Mouse (Mus musculus): Measurements from ENCODE around the gene Zfhx3. TPM values are rescaled to one million over a fixed set of nuclear protein-coding genes. Genes with fewer than 3 reads are reported as not detected.

The Zfhx3 gene
- total and polyA plus RNA-seq, 2 experiments from 2014 or later = 14.9 to 15.3 TPM

DNA sequence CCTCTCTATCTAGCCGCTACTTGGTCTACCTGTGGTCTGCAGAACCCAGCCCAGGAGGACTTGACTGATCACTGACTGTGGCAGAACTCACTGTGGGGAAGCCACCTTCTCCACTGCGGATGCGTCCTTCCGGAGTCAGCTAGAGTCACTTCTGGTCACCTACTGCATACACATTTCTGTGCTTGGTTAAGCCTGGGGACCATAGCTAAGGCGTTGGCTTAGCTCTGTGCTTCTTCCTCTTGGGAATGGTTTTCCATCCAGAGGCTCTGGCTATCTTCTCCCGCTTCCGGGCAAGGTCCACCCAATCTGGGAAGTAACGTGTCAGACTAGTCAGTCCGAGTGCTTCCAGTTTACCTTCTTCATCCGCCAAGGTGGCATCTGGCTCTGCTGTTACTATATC, 56.4 kb downstream of the Zfhx3 start:
- Histone ChIP-seq H3K27ac (no peak overlapping the region), H3K4me1 (ENCODE audit: insufficient read depth, low read length) (no peaks in the 10 kb centered on the region), H3K4me2 (ENCODE audit: low read depth, low read length) (no peak overlapping the region), H3K9me3 (ENCODE audit: low read length) (no peaks in the 10 kb centered on the region), H3K36me3 (ENCODE audit: insufficient read depth, low read length) (no peaks in the 10 kb centered on the region), H3K9ac (replicated peaks; ENCODE audit: low read length) (no peak overlapping the region), H3K4me3 (ENCODE audit: low read length) (no peak overlapping the region), H3K27me3 (ENCODE audit: insufficient read depth, low read length) (0 out of 2 replicates have a peak, but pooled peaks cover 3% of the 10 kb centered on the region)
- no peak for ATAC-seq
- no peak for TF ChIP-seq CTCF (IDR thresholded peaks at IDR 0.05; ENCODE audit: low read depth)
- no peak for DNase-seq (ENCODE audit: low spot score)
- 94% methylated on average over 10 of the region's 10 CpGs for WGBS

- no peak for ATAC-seq
- 74% methylated on average over 11 of the region's 11 CpGs for WGBS
- H3K36me3 ChIP-seq (ENCODE audit: insufficient read depth, low read length) = no peaks in the 10 kb centered on the region
- H3K27ac ChIP-seq = no peak overlapping the region
- H3K4me3 ChIP-seq (ENCODE audit: low read length) = no peak overlapping the region
- H3K9ac ChIP-seq (replicated peaks; ENCODE audit: low read length) = no peak overlapping the region
- H3K27me3 ChIP-seq (ENCODE audit: insufficient read depth, low read length) = no peaks in the 10 kb centered on the region
- H3K9me3 ChIP-seq (ENCODE audit: low read length) = no peaks in the 10 kb centered on the region
- DNase-seq (ENCODE audit: low spot score) = no peak
- no peak overlapping the region for H3K4me2 ChIP-seq (ENCODE audit: low read depth, low read length)
- H3K4me1 ChIP-seq (ENCODE audit: insufficient read depth, low read length) = no peaks in the 10 kb centered on the region
- no peak for TF ChIP-seq CTCF (IDR thresholded peaks at IDR 0.05; ENCODE audit: low read depth)
Observed at GRCm38 (mm10) chr8:108011516-108011915, 69.1 kb downstream of the Zfhx3 start.

DNA sequence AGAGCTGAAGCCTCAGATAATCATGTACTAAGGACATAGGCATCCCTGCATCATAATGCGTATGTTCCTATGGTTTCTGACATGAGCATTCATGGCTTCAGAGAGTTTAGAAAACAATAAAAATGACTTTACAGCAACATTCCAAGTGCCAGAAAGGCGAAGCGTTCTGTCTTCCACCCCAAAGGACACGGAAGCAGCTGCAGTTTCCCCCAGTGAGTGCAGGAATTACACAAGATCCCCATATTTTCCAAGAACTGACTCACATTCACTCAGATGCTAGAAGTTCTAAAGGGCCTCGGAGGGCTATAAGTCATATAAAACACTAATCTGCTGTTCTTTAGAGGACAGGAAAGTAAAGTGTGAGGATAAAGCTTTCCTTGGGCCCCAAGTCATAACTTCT, 75.3 kb downstream of the Zfhx3 start:
- H3K9me3 ChIP-seq (ENCODE audit: low read length) = no peaks in the 10 kb centered on the region
- ATAC-seq (no peak), DNase-seq (ENCODE audit: low spot score) (no peak)
- no peak overlapping the region for H3K27ac ChIP-seq
- no peak overlapping the region for H3K9ac ChIP-seq (replicated peaks; ENCODE audit: low read length)
- 84% methylated on average over 5 of the region's 5 CpGs for WGBS
- no peaks in the 10 kb centered on the region for H3K27me3 ChIP-seq (ENCODE audit: insufficient read depth, low read length)
- TF ChIP-seq CTCF (IDR thresholded peaks at IDR 0.05; ENCODE audit: low read depth) = no peak
- no peaks in the 10 kb centered on the region for H3K36me3 ChIP-seq (ENCODE audit: insufficient read depth, low read length)
- no peaks in the 10 kb centered on the region for H3K4me1 ChIP-seq (ENCODE audit: insufficient read depth, low read length)
- H3K4me3 ChIP-seq (ENCODE audit: low read length) = no peak overlapping the region
- H3K4me2 ChIP-seq (ENCODE audit: low read depth, low read length) = no peak overlapping the region

DNA sequence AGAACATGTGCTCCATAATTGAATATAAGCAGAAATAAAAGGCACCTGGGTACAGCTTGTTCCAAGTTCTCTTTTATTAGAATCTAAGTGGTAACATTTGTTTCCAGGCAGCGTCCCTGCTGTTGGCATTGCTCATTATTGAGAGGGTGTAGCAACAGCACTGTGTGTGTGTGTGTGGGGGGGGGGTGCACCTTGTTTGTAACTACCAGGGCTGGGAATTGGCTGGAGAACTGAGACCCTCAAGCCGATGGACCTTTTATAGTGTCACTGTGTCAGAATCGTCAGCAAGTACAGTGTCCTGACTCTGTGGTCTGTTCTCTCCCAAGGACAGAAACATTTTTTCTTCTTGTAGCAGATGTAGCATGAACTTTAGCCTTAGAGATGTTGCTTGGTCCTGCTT, 77.2 kb downstream of the Zfhx3 start:
- 71% methylated on average over 3 of the region's 3 CpGs for WGBS
- H3K9ac ChIP-seq (replicated peaks; ENCODE audit: low read length) = no peak overlapping the region
- H3K4me1 ChIP-seq (ENCODE audit: insufficient read depth, low read length) = no peaks in the 10 kb centered on the region
- ATAC-seq (no peak), DNase-seq (ENCODE audit: low spot score) (no peak)
- no peak for TF ChIP-seq CTCF (IDR thresholded peaks at IDR 0.05; ENCODE audit: low read depth)
- no peaks in the 10 kb centered on the region for H3K36me3 ChIP-seq (ENCODE audit: insufficient read depth, low read length)
- no peaks in the 10 kb centered on the region for H3K27me3 ChIP-seq (ENCODE audit: insufficient read depth, low read length)
- H3K4me2 ChIP-seq (ENCODE audit: low read depth, low read length) = no peak overlapping the region
- no peak overlapping the region for H3K4me3 ChIP-seq (ENCODE audit: low read length)
- no peak overlapping the region for H3K27ac ChIP-seq
- no peaks in the 10 kb centered on the region for H3K9me3 ChIP-seq (ENCODE audit: low read length)

DNA sequence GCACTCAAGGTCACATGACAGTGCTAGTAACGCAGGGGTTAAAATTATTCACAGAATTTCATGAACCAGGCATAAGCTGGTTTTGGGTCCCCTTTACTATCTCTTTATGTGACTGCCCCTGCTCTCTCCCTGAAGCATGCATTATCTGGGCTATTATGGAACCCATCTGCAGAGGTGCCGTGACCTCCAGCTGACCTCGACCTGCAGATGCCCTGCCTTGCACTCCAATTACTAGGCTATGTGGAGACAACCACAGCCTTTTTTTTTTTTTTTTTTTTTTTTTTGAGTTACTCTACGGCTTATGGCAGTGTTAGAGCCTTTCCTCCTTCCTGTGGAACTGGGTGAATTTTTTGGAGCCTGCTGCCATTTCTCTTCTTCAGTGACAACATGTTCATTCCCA, 80.0 kb downstream of the Zfhx3 start:
- H3K36me3 ChIP-seq (ENCODE audit: insufficient read depth, low read length) = no peaks in the 10 kb centered on the region
- no peak overlapping the region for H3K27ac ChIP-seq
- no peaks in the 10 kb centered on the region for H3K27me3 ChIP-seq (ENCODE audit: insufficient read depth, low read length)
- H3K9ac ChIP-seq (replicated peaks; ENCODE audit: low read length) = no peak overlapping the region
- no peak for TF ChIP-seq CTCF (IDR thresholded peaks at IDR 0.05; ENCODE audit: low read depth)
- DNase-seq (ENCODE audit: low spot score) = no peak
- no peak for ATAC-seq
- H3K9me3 ChIP-seq (ENCODE audit: low read length) = no peaks in the 10 kb centered on the region
- no peaks in the 10 kb centered on the region for H3K4me1 ChIP-seq (ENCODE audit: insufficient read depth, low read length)
- no peak overlapping the region for H3K4me3 ChIP-seq (ENCODE audit: low read length)
- 68% methylated on average over 4 of the region's 4 CpGs for WGBS
- no peak overlapping the region for H3K4me2 ChIP-seq (ENCODE audit: low read depth, low read length)

GRCm38 (mm10) chr8:108024331-108024730, 81.9 kb downstream of the Zfhx3 start:
- DNase-seq (ENCODE audit: low spot score) (no peak), ATAC-seq (no peak)
- Histone ChIP-seq H3K9me3 (ENCODE audit: low read length) (no peaks in the 10 kb centered on the region), H3K27ac (no peak overlapping the region), H3K4me3 (ENCODE audit: low read length) (no peak overlapping the region), H3K4me1 (ENCODE audit: insufficient read depth, low read length) (no peaks in the 10 kb centered on the region), H3K36me3 (ENCODE audit: insufficient read depth, low read length) (no peaks in the 10 kb centered on the region), H3K27me3 (ENCODE audit: insufficient read depth, low read length) (no peaks in the 10 kb centered on the region), H3K9ac (replicated peaks; ENCODE audit: low read length) (no peak overlapping the region), H3K4me2 (ENCODE audit: low read depth, low read length) (no peak overlapping the region)
- 57% methylated on average over 4 of the region's 4 CpGs for WGBS
- TF ChIP-seq CTCF (IDR thresholded peaks at IDR 0.05; ENCODE audit: low read depth) = no peak

DNA sequence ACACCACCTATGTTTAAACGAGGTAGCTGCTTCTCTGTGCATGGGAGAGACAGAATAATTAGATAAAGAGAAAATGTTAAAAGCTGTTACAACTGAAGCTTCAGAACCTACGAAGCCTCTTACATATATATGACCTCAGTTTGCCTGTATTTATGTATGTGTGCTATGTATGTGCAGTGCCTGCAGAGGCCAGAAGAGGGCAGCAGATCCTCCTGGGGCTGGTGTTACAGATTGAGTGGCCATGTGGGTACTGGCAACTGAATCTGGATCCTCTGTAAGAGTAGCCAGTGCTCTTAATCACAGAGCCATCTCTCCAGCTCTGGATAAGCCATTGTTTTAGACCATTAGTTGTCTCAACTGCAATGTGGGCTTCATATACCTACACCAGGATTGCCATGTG, 82.8 kb downstream of the Zfhx3 start:
- DNase-seq (ENCODE audit: low spot score) = no peak
- no peak overlapping the region for H3K4me3 ChIP-seq (ENCODE audit: low read length)
- no peak for ATAC-seq
- 83% methylated on average over 2 of the region's 2 CpGs for WGBS
- no peak overlapping the region for H3K9ac ChIP-seq (replicated peaks; ENCODE audit: low read length)
- no peaks in the 10 kb centered on the region for H3K27me3 ChIP-seq (ENCODE audit: insufficient read depth, low read length)
- no peaks in the 10 kb centered on the region for H3K9me3 ChIP-seq (ENCODE audit: low read length)
- H3K4me1 ChIP-seq (ENCODE audit: insufficient read depth, low read length) = no peaks in the 10 kb centered on the region
- TF ChIP-seq CTCF (IDR thresholded peaks at IDR 0.05; ENCODE audit: low read depth) = peak; percentile 45
- no peak overlapping the region for H3K4me2 ChIP-seq (ENCODE audit: low read depth, low read length)
- H3K36me3 ChIP-seq (ENCODE audit: insufficient read depth, low read length) = no peaks in the 10 kb centered on the region
- no peak overlapping the region for H3K27ac ChIP-seq

Measured in hindbrain, postnatal 0 days (tissue).